Mouse (Mus musculus) forebrain, postnatal 0 days (tissue): ENCODE data around the gene Pah. TPM values are rescaled to one million over a fixed set of nuclear protein-coding genes. Genes with fewer than 3 reads are reported as not detected.

Experiments
- ATAC-seq: fragments of 200-750 bp; cut with Nextera tagmentation; 2 replicates; pipeline ENCODE4 v1.8.0; 2017; ENCODE audit warnings: mild to moderate bottlenecking, moderate library complexity
- DNase-seq: peaks from one replicate; pipeline ENCODE4 v3.0.0-alpha.2; 2015
- H3K27ac ChIP-seq: fragments of 300-500 bp; sonication (generic); 2 replicates; pipeline ENCODE4 v1.5.1; 2014; ENCODE audit warnings: low read depth, mild to moderate bottlenecking, antibody characterized with exemption, low read length, moderate library complexity, mixed read lengths
- H3K27me3 ChIP-seq: fragments of 300-500 bp; sonication (generic); 2 replicates; pipeline ENCODE4 v1.6.1; 2014; ENCODE audit warnings: mild to moderate bottlenecking, low read length, mixed read lengths; ENCODE audit not compliant: insufficient read depth
- H3K36me3 ChIP-seq: fragments of 300-500 bp; sonication (generic); 2 replicates; pipeline ENCODE4 v1.6.1; 2014; ENCODE audit warnings: mild to moderate bottlenecking, moderate library complexity; ENCODE audit not compliant: insufficient read depth
- H3K4me1 ChIP-seq: fragments of 300-500 bp; sonication (generic); 2 replicates; pipeline ENCODE4 v1.6.1; 2014; ENCODE audit warnings: antibody characterized with exemption; ENCODE audit not compliant: insufficient read depth
- H3K4me2 ChIP-seq: fragments of 300-500 bp; sonication (generic); 2 replicates; pipeline ENCODE4 v1.6.1; 2014; ENCODE audit warnings: low read depth, mild to moderate bottlenecking, moderate library complexity
- H3K4me3 ChIP-seq: fragments of 300-500 bp; sonication (generic); 2 replicates; pipeline ENCODE4 v1.5.1; 2014; ENCODE audit warnings: low read depth, low read length, mixed read lengths
- H3K9ac ChIP-seq: fragments of 300-500 bp; sonication (generic); 2 replicates; pipeline ENCODE4 v1.6.1; 2014; ENCODE audit warnings: mild to moderate bottlenecking
- H3K9me3 ChIP-seq: fragments of 300-500 bp; sonication (generic); 2 replicates; pipeline ENCODE4 v1.6.1; 2016; ENCODE audit warnings: low read length
- CTCF ChIP-seq: sonication (generic); IDR thresholded peaks from 2 replicates; pipeline ENCODE4 v1.5.1; 2016; ENCODE audit warnings: antibody characterized with exemption, control low read depth, low read depth
- WGBS: fragments of 180-500 bp; shearing (Covaris S2); extraction: QIAGEN DNeasy Blood & Tissue Kit; methylation state at CpG from one replicate; pipeline ENCODE4 v1.1.7; 2014; 5-methylcytosine and 5-hydroxymethylcytosine counted together
- polyA plus RNA-seq: library from polyadenylated mRNA; unstranded; fragments of >200 nt; fragmentation: Nextera tagmentation; extraction: Ambion mirVana; gene quantifications from 2 replicates; pipeline ENCODE4 v1.2.1, GENCODE M21; 2015
- total RNA-seq: library from RNA; depleted of rRNA; stranded (reverse); fragments of >200 nt; gene quantifications from 2 replicates; pipeline ENCODE4 v1.2.3, GENCODE M21; 2014

The Pah gene
- total and polyA plus RNA-seq, 2 experiments from 2014 or later, result 0.22 TPM; not detected in 1

DNA sequence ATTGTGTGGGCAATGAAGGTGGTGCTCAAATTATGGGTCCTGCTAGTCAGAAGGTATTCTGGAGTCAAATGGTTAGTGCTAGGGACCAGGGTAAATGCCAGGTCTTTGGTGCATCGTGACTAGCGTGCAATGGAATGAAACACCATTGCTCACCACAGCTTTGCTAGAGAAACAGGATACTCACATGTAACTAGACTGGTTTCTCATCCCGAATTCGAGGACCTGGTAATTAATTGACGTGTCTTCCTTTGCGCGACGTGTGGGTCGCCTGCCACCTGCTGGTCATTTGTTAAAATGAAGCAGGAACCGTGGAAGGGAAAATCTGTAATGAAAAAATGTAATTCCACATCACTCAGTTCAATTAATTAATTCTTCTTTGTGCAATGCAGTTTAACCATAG is 17.6 kb upstream of the Pah start:
- ATAC-seq, result peak; percentile 67
- H3K9ac ChIP-seq, result no peak overlapping the region
- no peak overlapping the region for H3K4me2 ChIP-seq
- no peak overlapping the region for H3K4me3 ChIP-seq
- H3K36me3 ChIP-seq, result no peaks in the 10 kb centered on the region
- peak; percentile 91 for TF ChIP-seq CTCF
- DNase-seq, result peak; percentile 85
- no peaks in the 10 kb centered on the region for H3K4me1 ChIP-seq
- WGBS, result 2% methylated on average over 10 of the region's 10 CpGs
- H3K9me3 ChIP-seq, result no peaks in the 10 kb centered on the region
- no peak overlapping the region for H3K27ac ChIP-seq
- H3K27me3 ChIP-seq, result peaks cover 12% of the 10 kb centered on the region; the same call in 1 of the 2 replicates

DNA sequence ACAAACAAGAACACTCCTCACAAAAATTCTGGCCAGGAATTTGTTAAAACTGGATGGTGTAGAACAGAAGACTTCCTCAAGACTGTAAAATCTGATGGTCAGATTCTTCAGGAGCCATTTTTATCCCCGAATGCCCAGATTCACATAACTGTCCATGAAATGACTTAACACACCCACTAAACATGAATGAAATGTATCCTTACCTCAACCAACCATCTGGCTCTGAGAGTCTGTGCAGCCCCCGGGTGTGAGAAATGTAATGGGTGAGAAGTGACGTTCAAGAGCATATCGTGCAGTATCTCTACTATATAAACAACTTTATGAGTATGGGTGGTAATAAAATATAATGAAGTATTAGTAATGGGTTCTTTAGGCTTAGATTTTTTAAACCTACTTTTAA is 13.0 kb upstream of the Pah start:
- H3K4me1 ChIP-seq, result no peaks in the 10 kb centered on the region
- TF ChIP-seq CTCF, result no peak
- ATAC-seq (no peak), DNase-seq (no peak)
- no peaks in the 10 kb centered on the region for H3K27me3 ChIP-seq
- H3K4me3 ChIP-seq, result no peak overlapping the region
- H3K27ac ChIP-seq, result no peak overlapping the region
- H3K4me2 ChIP-seq, result no peak overlapping the region
- no peaks in the 10 kb centered on the region for H3K9me3 ChIP-seq
- no peak overlapping the region for H3K9ac ChIP-seq
- H3K36me3 ChIP-seq, result no peaks in the 10 kb centered on the region
- WGBS, result 87% methylated on average over 4 of the region's 4 CpGs

DNA sequence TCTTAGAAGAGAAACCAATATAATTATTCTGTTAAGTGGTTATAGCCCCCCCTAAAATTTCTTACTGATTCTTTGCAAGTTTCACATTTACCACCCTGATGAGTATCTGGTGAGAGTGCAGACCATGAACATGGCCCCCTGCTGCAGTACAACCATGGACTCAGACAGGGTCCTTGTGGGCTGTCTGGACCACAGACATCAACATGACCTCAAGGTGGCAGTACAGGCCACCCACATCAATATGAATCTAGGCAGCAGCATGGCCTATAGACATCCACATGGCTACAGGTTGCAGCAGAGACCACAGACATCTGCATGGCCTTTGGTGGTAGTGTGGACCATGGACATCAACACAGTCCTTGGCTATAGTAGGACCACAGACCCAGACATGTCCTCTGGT is 8.5 kb upstream of the Pah start:
- peak; percentile 16; the same call in 1 of the 2 replicates for TF ChIP-seq CTCF
- no peak overlapping the region for H3K9ac ChIP-seq

DNA sequence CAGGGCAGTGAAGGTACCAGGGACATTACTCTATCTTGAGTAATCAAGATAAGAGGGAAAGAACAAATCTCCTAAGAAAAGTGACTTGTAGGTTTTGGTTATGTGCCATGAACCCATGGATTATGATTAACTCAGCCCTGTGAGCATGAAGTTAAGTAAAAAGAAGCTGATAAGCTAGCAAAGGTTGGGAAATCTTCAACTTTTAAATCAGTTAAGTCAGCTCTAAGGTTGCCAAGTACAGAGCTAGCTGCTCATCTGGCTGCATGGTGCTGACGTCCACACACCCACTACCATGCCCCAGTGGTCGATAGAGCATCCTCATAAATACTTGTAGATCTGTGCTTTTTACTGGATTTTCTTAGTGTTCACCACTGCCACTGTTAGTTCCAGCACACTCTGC is 3.0 kb upstream of the Pah start:
- Histone ChIP-seq H3K4me1 (no peaks in the 10 kb centered on the region), H3K9ac (no peak overlapping the region), H3K27ac (no peak overlapping the region), H3K9me3 (no peaks in the 10 kb centered on the region), H3K27me3 (no peaks in the 10 kb centered on the region), H3K4me3 (no peak overlapping the region), H3K36me3 (no peaks in the 10 kb centered on the region), H3K4me2 (no peak overlapping the region)
- TF ChIP-seq CTCF, result no peak
- ATAC-seq (no peak), DNase-seq (no peak)
- WGBS, result 88% methylated on average over 2 of the region's 2 CpGs

More for the DNA sequence above, 8.5 kb upstream of the Pah start:
- H3K9me3 ChIP-seq, result no peaks in the 10 kb centered on the region
- H3K27me3 ChIP-seq, result no peaks in the 10 kb centered on the region
- H3K4me3 ChIP-seq, result no peak overlapping the region
- H3K36me3 ChIP-seq, result no peaks in the 10 kb centered on the region
- DNase-seq (no peak), ATAC-seq (no peak)
- H3K4me1 ChIP-seq, result no peaks in the 10 kb centered on the region
- H3K27ac ChIP-seq, result no peak overlapping the region
- H3K4me2 ChIP-seq, result no peak overlapping the region

DNA sequence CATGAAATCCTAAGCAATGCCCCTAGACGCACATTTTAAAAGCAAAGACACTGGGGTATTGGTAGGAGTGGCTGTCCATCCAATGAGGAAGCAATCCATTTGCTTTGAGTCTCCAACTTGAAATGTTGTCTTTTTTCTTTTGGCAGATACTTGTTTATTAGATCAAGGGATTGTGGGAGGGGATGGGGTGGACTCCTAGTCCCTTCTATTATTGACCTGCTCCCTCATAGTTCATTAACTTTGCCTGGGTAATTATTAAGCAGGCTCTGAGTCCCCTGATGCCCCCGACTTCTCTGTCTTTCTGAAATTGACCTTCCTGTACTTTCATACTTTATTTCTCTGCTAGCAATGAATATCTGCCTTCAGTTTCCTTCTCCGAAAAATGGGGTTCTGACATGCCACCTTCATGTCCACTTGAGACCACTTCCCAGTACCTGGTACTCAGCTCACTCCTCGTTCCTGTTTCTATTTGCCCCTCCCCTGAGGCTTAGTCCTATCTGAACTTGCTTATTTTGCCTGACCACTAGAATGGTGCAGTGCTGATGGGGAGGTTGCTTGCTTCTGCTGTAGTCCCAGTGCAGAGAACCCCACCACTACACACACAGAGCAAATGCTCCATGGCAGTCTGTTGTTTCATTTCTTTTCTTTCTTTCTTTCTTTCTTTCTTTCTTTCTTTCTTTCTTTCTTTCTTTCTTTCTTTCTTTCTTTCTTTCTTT is 1.0 kb upstream of the Pah start:
- WGBS, result 83% methylated on average over 4 of the region's 4 CpGs
- H3K4me1 ChIP-seq, result no peaks in the 10 kb centered on the region
- ATAC-seq, result no peak

DNA sequence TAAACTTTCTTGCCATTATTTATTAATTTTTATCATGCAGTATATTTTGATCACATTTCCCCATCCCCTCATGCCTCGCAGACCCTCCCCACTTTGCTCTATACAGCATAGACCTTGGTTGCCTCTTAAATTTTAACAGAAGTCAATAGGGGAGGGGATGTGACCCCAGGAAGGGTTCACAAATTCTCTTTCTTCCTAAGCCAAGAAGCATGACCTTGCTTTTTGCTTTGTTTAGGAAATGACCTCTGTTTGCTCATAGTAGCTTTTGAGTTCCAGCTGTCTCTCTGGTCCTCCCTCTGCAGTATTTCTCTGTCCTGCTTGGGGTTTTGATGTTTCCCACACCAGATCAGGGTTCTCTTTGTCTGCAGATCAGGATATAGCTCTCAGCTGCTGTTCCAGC is 12.6 kb downstream of the Pah start:
- H3K27ac ChIP-seq, result no peak overlapping the region
- DNase-seq, result no peak
- 95% methylated on average over 1 of the region's 1 CpGs for WGBS

More for the DNA sequence above, 1.0 kb upstream of the Pah start:
- DNase-seq, result no peak
- Histone ChIP-seq H3K9ac (no peak overlapping the region), H3K4me3 (no peak overlapping the region), H3K27ac (no peak overlapping the region), H3K27me3 (no peaks in the 10 kb centered on the region), H3K36me3 (no peaks in the 10 kb centered on the region), H3K4me2 (no peak overlapping the region), H3K9me3 (no peaks in the 10 kb centered on the region)
- no peak for TF ChIP-seq CTCF

DNA sequence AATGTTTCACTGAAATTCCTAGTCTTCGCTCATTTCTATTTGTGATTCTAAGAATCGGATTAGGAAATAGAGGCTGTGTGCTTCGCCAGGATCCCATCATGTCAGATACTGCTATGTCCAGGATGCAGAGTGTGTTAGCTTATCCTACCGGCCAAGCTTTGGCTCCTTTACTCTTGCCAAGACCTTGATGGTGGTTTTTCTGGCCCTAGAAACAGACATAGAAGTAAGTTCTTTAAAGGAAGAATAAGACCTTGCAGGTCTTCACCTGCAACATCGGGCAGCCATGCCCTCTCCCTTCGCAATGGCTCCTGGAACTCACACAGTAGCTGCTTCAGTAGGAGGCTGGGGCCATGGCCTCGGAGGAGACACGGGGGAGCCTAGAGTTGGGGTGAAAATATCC is 24.2 kb downstream of the Pah start:
- no peak for ATAC-seq
- H3K9me3 ChIP-seq, result no peaks in the 10 kb centered on the region
- H3K4me2 ChIP-seq, result no peak overlapping the region
- H3K36me3 ChIP-seq, result no peaks in the 10 kb centered on the region
- WGBS, result 86% methylated on average over 8 of the region's 8 CpGs
- H3K9ac ChIP-seq, result no peak overlapping the region
- H3K4me1 ChIP-seq, result no peaks in the 10 kb centered on the region
- no peak for TF ChIP-seq CTCF
- H3K27ac ChIP-seq, result no peak overlapping the region
- no peak overlapping the region for H3K4me3 ChIP-seq
- DNase-seq, result no peak
- no peaks in the 10 kb centered on the region for H3K27me3 ChIP-seq

More for the DNA sequence above, 12.6 kb downstream of the Pah start:
- TF ChIP-seq CTCF, result no peak
- no peaks in the 10 kb centered on the region for H3K36me3 ChIP-seq
- no peaks in the 10 kb centered on the region for H3K27me3 ChIP-seq
- no peaks in the 10 kb centered on the region for H3K4me1 ChIP-seq
- ATAC-seq, result no peak
- no peak overlapping the region for H3K9ac ChIP-seq
- no peak overlapping the region for H3K4me2 ChIP-seq
- no peaks in the 10 kb centered on the region for H3K9me3 ChIP-seq
- H3K4me3 ChIP-seq, result no peak overlapping the region
